Mouse (Mus musculus): ENCODE measurements around the gene Gm6525. TPM values are rescaled to one million over a fixed set of nuclear protein-coding genes. Genes with fewer than 3 reads are reported as not detected.

Gm6525 gene
- polyA plus RNA-seq, 1 experiment: not detected

GRCm38 (mm10) chr3:84156105-84156504, 17.8 kb upstream of the Gm6525 start:
- H3K4me3 ChIP-seq (ENCODE audit: insufficient read depth, low read depth, low read length): no peak overlapping the region
- no peaks in the 10 kb centered on the region for H3K4me1 ChIP-seq (ENCODE audit: control insufficient read depth, insufficient read depth, insufficient read length, low read length)
- no peak overlapping the region for H3K27ac ChIP-seq (replicated peaks; ENCODE audit: low read depth, low read length)

GRCm38 (mm10) chr3:84157011-84157410, 16.9 kb upstream of the Gm6525 start:
- Histone ChIP-seq H3K4me1 (ENCODE audit: control insufficient read depth, insufficient read depth, insufficient read length, low read length) (no peaks in the 10 kb centered on the region), H3K4me3 (ENCODE audit: insufficient read depth, low read depth, low read length) (no peak overlapping the region), H3K27ac (replicated peaks; ENCODE audit: low read depth, low read length) (no peak overlapping the region)

GRCm38 (mm10) chr3:84157559-84158350, 16.1 kb upstream of the Gm6525 start:
- Histone ChIP-seq H3K4me3 (ENCODE audit: insufficient read depth, low read depth, low read length) (no peak overlapping the region), H3K27ac (replicated peaks; ENCODE audit: low read depth, low read length) (no peak overlapping the region), H3K4me1 (ENCODE audit: control insufficient read depth, insufficient read depth, insufficient read length, low read length) (no peaks in the 10 kb centered on the region)

- Histone ChIP-seq H3K4me3 (ENCODE audit: insufficient read depth, low read depth, low read length) (no peak overlapping the region), H3K27ac (replicated peaks; ENCODE audit: low read depth, low read length) (no peak overlapping the region), H3K4me1 (ENCODE audit: control insufficient read depth, insufficient read depth, insufficient read length, low read length) (no peaks in the 10 kb centered on the region)
Observed at GRCm38 (mm10) chr3:84165391-84165790, 8.5 kb upstream of the Gm6525 start.

GRCm38 (mm10) chr3:84166073-84166472, 7.8 kb upstream of the Gm6525 start:
- Histone ChIP-seq H3K27ac (replicated peaks; ENCODE audit: low read depth, low read length) (no peak overlapping the region), H3K4me3 (ENCODE audit: insufficient read depth, low read depth, low read length) (no peak overlapping the region), H3K4me1 (ENCODE audit: control insufficient read depth, insufficient read depth, insufficient read length, low read length) (no peaks in the 10 kb centered on the region)

- H3K4me3 ChIP-seq (ENCODE audit: insufficient read depth, low read depth, low read length): no peak overlapping the region
Observed at GRCm38 (mm10) chr3:84168943-84169342, 5.0 kb upstream of the Gm6525 start.

GRCm38 (mm10) chr3:84169393-84170005, 4.4 kb upstream of the Gm6525 start:
- Histone ChIP-seq H3K4me1 (ENCODE audit: control insufficient read depth, insufficient read depth, insufficient read length, low read length) (no peaks in the 10 kb centered on the region), H3K27ac (replicated peaks; ENCODE audit: low read depth, low read length) (no peak overlapping the region), H3K4me3 (ENCODE audit: insufficient read depth, low read depth, low read length) (no peak overlapping the region)

More at GRCm38 (mm10) chr3:84168943-84169342, 5.0 kb upstream of the Gm6525 start:
- no peaks in the 10 kb centered on the region for H3K4me1 ChIP-seq (ENCODE audit: control insufficient read depth, insufficient read depth, insufficient read length, low read length)
- H3K27ac ChIP-seq (replicated peaks; ENCODE audit: low read depth, low read length): no peak overlapping the region

- H3K27ac ChIP-seq (replicated peaks; ENCODE audit: low read depth, low read length): no peak overlapping the region
- no peaks in the 10 kb centered on the region for H3K4me1 ChIP-seq (ENCODE audit: control insufficient read depth, insufficient read depth, insufficient read length, low read length)
- H3K4me3 ChIP-seq (ENCODE audit: insufficient read depth, low read depth, low read length): no peak overlapping the region
Observed at GRCm38 (mm10) chr3:84172406-84172805, 1.5 kb upstream of the Gm6525 start.

- Histone ChIP-seq H3K4me3 (ENCODE audit: insufficient read depth, low read depth, low read length) (no peak overlapping the region), H3K27ac (replicated peaks; ENCODE audit: low read depth, low read length) (no peak overlapping the region), H3K4me1 (ENCODE audit: control insufficient read depth, insufficient read depth, insufficient read length, low read length) (no peaks in the 10 kb centered on the region)
Observed at GRCm38 (mm10) chr3:84175337-84176315, 1.7 kb downstream of the Gm6525 start.

- Histone ChIP-seq H3K4me3 (ENCODE audit: insufficient read depth, low read depth, low read length) (no peak overlapping the region), H3K27ac (replicated peaks; ENCODE audit: low read depth, low read length) (no peak overlapping the region), H3K4me1 (ENCODE audit: control insufficient read depth, insufficient read depth, insufficient read length, low read length) (peaks cover 5% of the 10 kb centered on the region; the same call in 1 of the 2 replicates)
Observed at GRCm38 (mm10) chr3:84177834-84178233, 3.9 kb downstream of the Gm6525 start.

- Histone ChIP-seq H3K27ac (replicated peaks; ENCODE audit: low read depth, low read length) (no peak overlapping the region), H3K4me1 (ENCODE audit: control insufficient read depth, insufficient read depth, insufficient read length, low read length) (peaks cover 5% of the 10 kb centered on the region; the same call in 1 of the 2 replicates), H3K4me3 (ENCODE audit: insufficient read depth, low read depth, low read length) (no peak overlapping the region)
Observed at GRCm38 (mm10) chr3:84180304-84180703, 6.4 kb downstream of the Gm6525 start.

- peaks cover 5% of the 10 kb centered on the region; the same call in 1 of the 2 replicates for H3K4me1 ChIP-seq (ENCODE audit: control insufficient read depth, insufficient read depth, insufficient read length, low read length)
- H3K27ac ChIP-seq (replicated peaks; ENCODE audit: low read depth, low read length): no peak overlapping the region
- no peak overlapping the region for H3K4me3 ChIP-seq (ENCODE audit: insufficient read depth, low read depth, low read length)
Observed at GRCm38 (mm10) chr3:84181102-84181501, 7.2 kb downstream of the Gm6525 start.

- H3K4me3 ChIP-seq (ENCODE audit: insufficient read depth, low read depth, low read length): no peak overlapping the region
- peaks cover 5% of the 10 kb centered on the region; the same call in 1 of the 2 replicates for H3K4me1 ChIP-seq (ENCODE audit: control insufficient read depth, insufficient read depth, insufficient read length, low read length)
- no peak overlapping the region for H3K27ac ChIP-seq (replicated peaks; ENCODE audit: low read depth, low read length)
Observed at GRCm38 (mm10) chr3:84181717-84182116, 7.8 kb downstream of the Gm6525 start.

GRCm38 (mm10) chr3:84189629-84190173, 15.8 kb downstream of the Gm6525 start:
- H3K4me1 ChIP-seq (ENCODE audit: control insufficient read depth, insufficient read depth, insufficient read length, low read length): no peaks in the 10 kb centered on the region
- H3K27ac ChIP-seq (replicated peaks; ENCODE audit: low read depth, low read length): no peak overlapping the region
- peak overlapping the region; percentile 45 for H3K4me3 ChIP-seq (ENCODE audit: insufficient read depth, low read depth, low read length)
